Mouse (Mus musculus) urinary bladder, postnatal 25 days (tissue): ENCODE results near the gene Draxin.
"Not testable (repeated sequence)": the region's sequence is repeated elsewhere in the genome, so short reads cannot be mapped to it uniquely, and the experiment has no call there.

Experiments
- DNase-seq: peaks from one replicate; pipeline ENCODE4 v3.0.0; 2022; ENCODE audit warnings: low spot score

Draxin gene

GRCm38 (mm10) chr4:148056801-148057200 lies 73.7 kb downstream of the Draxin start:
- no peak for DNase-seq

DNA sequence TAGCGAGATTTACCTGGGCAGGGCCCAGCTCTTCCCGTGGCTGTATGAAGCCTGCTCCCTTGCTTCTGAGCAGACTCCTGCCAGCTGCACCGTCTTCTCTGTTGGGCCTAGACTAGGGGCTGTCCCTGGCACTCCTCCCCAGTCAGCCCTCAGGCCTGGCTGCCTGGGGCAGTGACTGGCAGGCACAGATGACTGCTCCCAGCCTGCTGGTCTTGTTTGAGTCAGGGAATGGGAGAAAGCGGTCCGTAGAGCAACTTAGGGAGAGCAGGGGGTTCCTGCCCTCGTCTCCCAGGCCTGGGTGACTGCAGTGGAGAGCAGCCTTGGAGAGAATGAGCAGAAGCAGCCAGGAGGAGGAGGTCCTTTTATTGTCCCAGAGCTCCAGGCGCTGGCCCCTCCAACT lies 74.3 kb downstream of the Draxin start:
- no peak for DNase-seq

- no peak for DNase-seq
Observed at GRCm38 (mm10) chr4:148054961-148055695, 75.4 kb downstream of the Draxin start.

DNA sequence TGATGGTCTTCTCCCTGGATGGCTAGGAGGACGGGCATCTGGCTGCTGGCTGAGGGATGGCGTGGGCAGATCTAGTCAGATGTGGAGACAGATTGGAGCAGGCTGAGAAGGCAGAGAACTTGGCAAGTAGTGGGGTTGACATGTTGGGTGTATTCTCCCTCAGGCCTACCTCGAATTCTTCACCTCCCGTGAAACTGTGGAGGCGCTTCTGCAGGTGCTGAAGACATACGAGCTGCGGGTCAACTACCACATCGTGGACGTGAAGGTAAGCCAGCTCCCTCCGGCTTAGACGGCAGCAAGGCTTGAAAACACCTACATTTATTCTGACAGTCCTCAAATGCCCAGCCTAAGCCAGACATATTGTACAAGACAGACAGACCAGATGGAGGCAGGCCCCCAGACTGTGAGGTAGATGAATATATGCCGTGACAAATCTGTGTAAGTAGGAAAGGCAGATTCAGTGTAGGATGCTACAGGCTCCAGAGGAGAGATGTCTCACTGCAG lies 77.0 kb downstream of the Draxin start:
- DNase-seq, result no peak

DNA sequence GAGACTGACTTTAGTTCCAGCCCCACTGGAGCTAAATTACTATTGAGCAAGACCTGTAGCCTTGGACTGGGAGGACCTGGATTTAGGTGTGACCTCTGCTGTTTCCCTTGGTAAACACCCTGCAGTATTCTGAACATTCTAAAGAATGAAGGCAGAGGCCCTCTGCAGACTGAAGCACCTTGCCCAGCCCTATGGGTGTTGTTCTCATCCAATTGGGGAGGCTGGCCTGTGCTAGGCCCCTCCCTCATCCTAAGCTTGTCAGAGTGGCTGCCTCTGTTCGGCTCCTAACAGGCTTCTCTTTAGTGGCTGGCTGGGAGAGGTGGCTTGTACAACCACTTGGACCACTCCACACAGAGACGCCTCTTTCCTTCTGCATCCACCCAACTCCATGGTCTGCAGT lies 77.5 kb downstream of the Draxin start:
- no peak for DNase-seq

GRCm38 (mm10) chr4:148051886-148052285 lies 78.6 kb downstream of the Draxin start:
- DNase-seq, result no peak

DNA sequence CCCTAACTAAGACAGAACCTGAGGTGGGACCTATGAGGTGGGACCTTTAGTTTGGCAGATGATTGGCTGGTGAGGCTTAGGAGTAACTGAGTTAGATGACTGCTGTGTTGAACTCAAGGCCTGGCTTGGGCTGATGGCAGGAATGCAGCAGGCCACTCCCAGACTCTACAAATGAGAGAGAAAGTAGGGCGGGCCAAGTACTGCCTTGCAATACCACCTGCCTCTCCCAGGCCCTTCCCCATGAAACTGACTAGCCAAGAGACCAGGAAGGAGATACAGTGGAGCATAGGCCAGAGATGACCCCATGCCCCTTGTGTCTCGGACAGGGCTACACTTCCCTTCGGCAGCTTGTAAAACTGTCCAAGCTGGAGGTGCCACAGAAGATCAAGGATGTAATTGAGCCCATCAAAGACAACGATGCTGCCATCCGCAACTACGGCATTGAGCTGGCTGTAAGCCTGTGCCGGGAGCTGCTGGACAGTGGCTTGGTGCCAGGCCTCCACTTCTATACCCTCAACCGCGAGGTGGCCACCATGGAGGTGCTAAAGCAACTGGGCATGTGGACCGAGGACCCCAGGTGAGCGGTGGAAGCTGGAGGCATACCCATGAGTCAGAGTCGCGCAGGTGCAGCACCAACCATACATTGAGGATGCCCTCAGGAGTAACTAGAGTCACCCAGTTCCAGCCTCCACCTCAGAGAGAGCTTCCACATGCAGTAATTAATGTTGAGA lies 79.3 kb downstream of the Draxin start:
- no peak for DNase-seq

GRCm38 (mm10) chr4:148050396-148050914 lies 80.0 kb downstream of the Draxin start:
- not testable (repeated sequence) for DNase-seq
